Mouse (Mus musculus) liver, embryonic 14.5 days (tissue): ENCODE data around the gene Cfl2.

Experiments used
- CTCF ChIP-seq: IDR thresholded peaks from 2 replicates; pipeline ENCODE4 v1.5.1; 2016; ENCODE audit warnings: antibody characterized with exemption, low read depth, control low read depth
- EP300 ChIP-seq: IDR thresholded peaks from 2 replicates; pipeline ENCODE4 v1.6.1; 2016; ENCODE audit warnings: antibody characterized with exemption, low read depth

- TF ChIP-seq EP300 (no peak), CTCF (no peak)
Observed at GRCm38 (mm10) chr12:54810142-54810541, 52.5 kb downstream of the Cfl2 start.
